8 mouse cellular contexts compared by ENCODE assay signal in genomic region chr1:133661203-133661933, GRCm38 (mm10). TPM values are rescaled to one million over a fixed set of nuclear protein-coding genes. Genes with fewer than 3 reads are reported as not detected.
A peak's percentile ranks its signal among the peaks of the same experiment; 100 is the strongest.
DNase-seq lines count a peak whose midpoint lies in the region; ATAC-seq and TF ChIP-seq lines count a peak whose summit lies in the region.

Gm38394 (minus strand) TSS chr1:133661318.

- TF ChIP-seq POLR2A in kidney, adult 2 months (IDR thresholded peaks at IDR 0.05; ENCODE audit: low read depth, low read length), result peak; percentile 61
- TF ChIP-seq POLR2A in spleen, adult 2 months (IDR thresholded peaks at IDR 0.05; ENCODE audit: low read depth, low read length), result peak; percentile 45

- no peaks in the 10 kb centered on the region for H3K9me3 ChIP-seq in embryonic facial prominence, embryonic 13.5 days
- H3K9me3 ChIP-seq in limb, embryonic 12.5 days, result no peaks in the 10 kb centered on the region
- H3K9me3 ChIP-seq in midbrain, embryonic 15.5 days, result no peaks in the 10 kb centered on the region

- H3K9ac ChIP-seq in embryonic facial prominence, embryonic 13.5 days, result peak within 1 kb of the TSS; percentile 89
- H3K9ac ChIP-seq in limb, embryonic 12.5 days (replicated peaks), result peak within 1 kb of the TSS; percentile 90
- H3K9ac ChIP-seq in midbrain, embryonic 15.5 days, result peak within 1 kb of the TSS; percentile 65

- H3K27me3 ChIP-seq in embryonic facial prominence, embryonic 13.5 days, result no peaks in the 10 kb centered on the region
- H3K27me3 ChIP-seq in kidney, adult 2 months (replicated peaks; ENCODE audit: control insufficient read depth, insufficient read depth, low read length), result no peaks in the 10 kb centered on the region
- no peaks in the 10 kb centered on the region for H3K27me3 ChIP-seq in limb, embryonic 12.5 days
- no peaks in the 10 kb centered on the region for H3K27me3 ChIP-seq in midbrain, embryonic 15.5 days (replicated peaks)
- H3K27me3 ChIP-seq in spleen, adult 2 months (ENCODE audit: control insufficient read depth, insufficient read depth, low read length), result no peaks in the 10 kb centered on the region

- H3K4me3 ChIP-seq in embryonic facial prominence, embryonic 13.5 days, result peak within 1 kb of the TSS; percentile 79
- H3K4me3 ChIP-seq in kidney, adult 2 months (ENCODE audit: insufficient read depth, low read depth, low read length), result peak within 1 kb of the TSS; percentile 91
- peak within 1 kb of the TSS; percentile 81 for H3K4me3 ChIP-seq in limb, embryonic 12.5 days (replicated peaks)
- H3K4me3 ChIP-seq in midbrain, embryonic 15.5 days, result peak within 1 kb of the TSS; percentile 85
- peak within 1 kb of the TSS; percentile 96 for H3K4me3 ChIP-seq in spleen, adult 2 months (ENCODE audit: extremely low read depth, insufficient read depth, insufficient read length)

- WGBS in embryonic facial prominence, embryonic 13.5 days, result 2% methylated on average over 26 of the region's 26 CpGs
- WGBS in kidney, adult 2 months, result 1% methylated on average over 26 of the region's 26 CpGs
- 3% methylated on average over 26 of the region's 26 CpGs for WGBS in limb, embryonic 12.5 days
- WGBS in midbrain, embryonic 15.5 days, result 2% methylated on average over 26 of the region's 26 CpGs
- WGBS in spleen, adult 2 months, result 2% methylated on average over 26 of the region's 26 CpGs

- peak within 1 kb of the TSS; percentile 94 for H3K27ac ChIP-seq in embryonic facial prominence, embryonic 13.5 days
- H3K27ac ChIP-seq in kidney, adult 2 months (ENCODE audit: insufficient read depth, low read depth, low read length), result peak within 1 kb of the TSS; percentile 93
- peak within 1 kb of the TSS; percentile 94 for H3K27ac ChIP-seq in limb, embryonic 12.5 days
- H3K27ac ChIP-seq in midbrain, embryonic 15.5 days, result peak within 1 kb of the TSS; percentile 90
- peak within 1 kb of the TSS; percentile 90 for H3K27ac ChIP-seq in spleen, adult 2 months (ENCODE audit: insufficient read depth, low read length)

- peaks cover 38% of the 10 kb centered on the region for H3K4me1 ChIP-seq in embryonic facial prominence, embryonic 13.5 days
- peaks cover 19% of the 10 kb centered on the region; the same call in 1 of the 2 replicates for H3K4me1 ChIP-seq in kidney, adult 2 months (ENCODE audit: control insufficient read depth, insufficient read depth, low read length)
- H3K4me1 ChIP-seq in limb, embryonic 12.5 days (replicated peaks), result peaks cover 36% of the 10 kb centered on the region
- peaks cover 43% of the 10 kb centered on the region for H3K4me1 ChIP-seq in midbrain, embryonic 15.5 days
- H3K4me1 ChIP-seq in spleen, adult 2 months (ENCODE audit: control insufficient read depth, insufficient read depth, insufficient read length), result peaks cover 6% of the 10 kb centered on the region; the same call in 1 of the 2 replicates

- peak within 1 kb of the TSS; percentile 87 for H3K4me2 ChIP-seq in embryonic facial prominence, embryonic 13.5 days
- H3K4me2 ChIP-seq in limb, embryonic 12.5 days, result peak within 1 kb of the TSS; percentile 79
- peak within 1 kb of the TSS; percentile 84 for H3K4me2 ChIP-seq in midbrain, embryonic 15.5 days

- peak; percentile 89 for DNase-seq in 3134 (ENCODE audit: extremely low read depth, insufficient read length, low spot score)
- DNase-seq in adrenal gland, postnatal 36 days, result peak; percentile 93 to 94
- peak; percentile 94 to 96 for DNase-seq in heart, adult 18-20 months
- DNase-seq in kidney, adult 2 months, result peak; percentile 98
- peak; percentile 88 to 93 for DNase-seq in spleen, adult 2 months (ENCODE audit: low read depth in 1 of 2, low spot score in 2 of 2)

- no peak for TF ChIP-seq CTCF in kidney, adult 2 months (conservative IDR thresholded peaks at IDR 0.05; ENCODE audit: insufficient read depth, insufficient read length, low read depth, low read length)
- no peak for TF ChIP-seq CTCF in spleen, adult 2 months (IDR thresholded peaks at IDR 0.05; ENCODE audit: extremely low read depth, insufficient read depth, insufficient read length, insufficient replicate concordance)

- H3K36me3 ChIP-seq in embryonic facial prominence, embryonic 13.5 days, result peaks cover 31% of the 10 kb centered on the region
- peaks cover 3% of the 10 kb centered on the region; the same call in 1 of the 2 replicates for H3K36me3 ChIP-seq in kidney, adult 2 months (ENCODE audit: control insufficient read depth, insufficient read depth, low read length)
- peaks cover 23% of the 10 kb centered on the region for H3K36me3 ChIP-seq in limb, embryonic 12.5 days
- no peaks in the 10 kb centered on the region; the same call in 1 of the 2 replicates for H3K36me3 ChIP-seq in midbrain, embryonic 15.5 days (replicated peaks)
- H3K36me3 ChIP-seq in spleen, adult 2 months (ENCODE audit: control insufficient read depth, insufficient read depth, low read length), result peaks cover 11% of the 10 kb centered on the region

- ATAC-seq in embryonic facial prominence, embryonic 13.5 days (ENCODE audit: insufficient number of reproducible peaks, insufficient read depth, low FRiP score, low TSS enrichment, low read depth), result peak; percentile 97
- ATAC-seq in limb, embryonic 12.5 days (ENCODE audit: insufficient number of reproducible peaks, insufficient read depth, low FRiP score, low TSS enrichment, low read depth), result peak; percentile 97
- peak; percentile 99 for ATAC-seq in midbrain, embryonic 15.5 days (replicated peaks)

RNA-seq across cellular contexts. Expression of gene Gm38394, which starts in this region (rescaled TPM):
- 10 to 100 TPM; 27.8 to 34.4 TPM for total RNA-seq in adrenal gland, postnatal 36 days (2021)
- polyA plus RNA-seq in embryonic facial prominence, embryonic 13.5 days (2015; fragmentation: Nextera tagmentation; extraction: Ambion mirVana), result 7.9 and 9.3 TPM in 2 replicates
- 10 to 100 TPM; 14.0 to 14.6 TPM for total RNA-seq in heart, adult 18-20 months (2021)
- polyA plus RNA-seq in kidney, adult 2 months (2012; rRNA removed), result 2.1 and 2.2 TPM in 2 replicates
- polyA plus RNA-seq in limb, embryonic 12.5 days (2016; fragmentation: Nextera tagmentation; extraction: Ambion mirVana), result 7.9 and 8.1 TPM in 2 replicates
- polyA plus RNA-seq in midbrain, embryonic 15.5 days (2015; fragmentation: Nextera tagmentation; extraction: Ambion mirVana), result 2.6 and 3.1 TPM in 2 replicates
- polyA plus RNA-seq in spleen, adult 2 months (2012; rRNA removed), result 1.4 and 1.6 TPM in 2 replicates

Comparison
In these comparisons a context has a peak if more than half of its experiments do, and no peak if none do; other contexts are left out.
1. Peak in every context shown above with its lines: DNase-seq, ATAC-seq, H3K4me3 ChIP-seq and H3K27ac ChIP-seq.